Mouse (Mus musculus): ENCODE measurements around the gene Clca4a. TPM values are rescaled to one million over a fixed set of nuclear protein-coding genes. Genes with fewer than 3 reads are reported as not detected.
"Not testable (repeated sequence)": the region's sequence is repeated elsewhere in the genome, so short reads cannot be mapped to it uniquely, and the experiment has no call there.

Gene Clca4a
- total and polyA plus RNA-seq, 3 experiments = not detected

DNA sequence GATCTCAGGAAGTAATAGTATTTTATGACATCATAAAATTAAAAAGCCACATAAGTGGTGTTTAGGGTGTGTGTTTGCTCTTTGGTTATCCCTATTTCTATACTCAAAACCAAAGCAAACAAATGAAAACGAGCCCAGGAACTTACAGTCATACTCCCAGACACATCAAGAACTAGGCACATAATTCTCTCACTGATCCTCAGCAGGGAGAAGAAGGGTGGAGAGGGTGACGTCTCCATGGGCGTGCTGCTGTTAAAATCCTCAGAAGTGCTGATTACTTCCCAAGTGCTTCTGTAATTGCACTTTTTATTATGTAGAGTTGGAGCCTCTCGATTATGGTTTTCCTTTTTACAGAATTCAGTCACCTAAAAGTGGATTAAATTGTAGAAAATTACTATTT lies 8.8 kb downstream of the Clca4a start:
- Histone ChIP-seq H3K36me3 (replicated peaks) (no peaks in the 10 kb centered on the region), H3K9me3 (replicated peaks) (no peaks in the 10 kb centered on the region), H3K4me1 (ENCODE audit: insufficient read depth, low read depth, low read length) (no peaks in the 10 kb centered on the region), H3K27me3 (ENCODE audit: insufficient read depth, low read length) (no peaks in the 10 kb centered on the region), H3K4me3 (ENCODE audit: low read depth, low read length) (no peak overlapping the region)
- no peak for TF ChIP-seq TAL1 (conservative IDR thresholded peaks at IDR 0.05; ENCODE audit: low read depth, low read length)
- no peak for TF ChIP-seq POLR2AphosphoS5 (IDR thresholded peaks at IDR 0.05; ENCODE audit: insufficient replicate concordance, low read depth, low read length)
- no peak for TF ChIP-seq CTCF (IDR thresholded peaks at IDR 0.05; ENCODE audit: low read depth, low read length)
- no peak for TF ChIP-seq GATA2 (IDR thresholded peaks at IDR 0.05; ENCODE audit: borderline replicate concordance, low read depth, low read length)
- TF ChIP-seq GATA1 (IDR thresholded peaks at IDR 0.05; ENCODE audit: borderline replicate concordance, low read length) = no peak
- ATAC-seq (ENCODE audit: extremely low read depth, insufficient number of reproducible peaks, low FRiP score, poor library complexity, severe bottlenecking) = no peak
- DNase-seq (ENCODE audit: low spot score) = no peak

GRCm38 (mm10) chr3:144950829-144951228 lies 24.0 kb downstream of the Clca4a start:
- H3K9me3 ChIP-seq (replicated peaks) = no peaks in the 10 kb centered on the region
- H3K36me3 ChIP-seq (replicated peaks) = no peaks in the 10 kb centered on the region
- TF ChIP-seq CTCF (IDR thresholded peaks at IDR 0.05; ENCODE audit: low read depth, low read length) = no peak
- no peak for TF ChIP-seq GATA2 (IDR thresholded peaks at IDR 0.05; ENCODE audit: borderline replicate concordance, low read depth, low read length)
- no peak for TF ChIP-seq GATA1 (IDR thresholded peaks at IDR 0.05; ENCODE audit: borderline replicate concordance, low read length)
- TF ChIP-seq TAL1 (conservative IDR thresholded peaks at IDR 0.05; ENCODE audit: low read depth, low read length) = no peak
- no peak for TF ChIP-seq POLR2AphosphoS5 (IDR thresholded peaks at IDR 0.05; ENCODE audit: insufficient replicate concordance, low read depth, low read length)
- no peak for ATAC-seq (ENCODE audit: extremely low read depth, insufficient number of reproducible peaks, low FRiP score, poor library complexity, severe bottlenecking)
- no peak overlapping the region for H3K4me3 ChIP-seq (ENCODE audit: low read depth, low read length)
- H3K27me3 ChIP-seq (ENCODE audit: insufficient read depth, low read length) = no peaks in the 10 kb centered on the region
- H3K4me1 ChIP-seq (ENCODE audit: insufficient read depth, low read depth, low read length) = no peaks in the 10 kb centered on the region
- DNase-seq (ENCODE audit: low spot score) = no peak

DNA sequence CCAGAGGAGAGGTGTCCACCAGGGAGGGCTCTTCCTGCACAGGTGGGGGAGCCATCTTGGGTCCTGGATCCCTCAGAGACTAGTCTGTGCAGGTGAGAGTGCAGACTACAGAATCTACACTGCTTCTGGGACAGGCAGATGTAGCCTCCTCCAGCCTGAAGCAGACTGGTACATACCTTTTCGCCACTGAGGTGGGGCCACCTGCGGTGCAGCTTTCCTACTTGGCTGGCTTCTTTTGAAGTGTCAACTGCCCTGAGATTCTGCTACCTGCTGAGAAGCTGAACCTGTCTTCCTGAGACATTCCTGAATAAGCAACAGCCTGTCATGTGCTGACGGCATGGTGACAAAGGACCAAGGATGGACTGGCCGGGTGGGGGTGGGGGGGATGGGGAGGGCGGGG lies 27.5 kb downstream of the Clca4a start:
- H3K36me3 ChIP-seq (replicated peaks); ATAC-seq (ENCODE audit: extremely low read depth, insufficient number of reproducible peaks, low FRiP score, poor library complexity, severe bottlenecking); H3K4me1 ChIP-seq (ENCODE audit: insufficient read depth, low read depth, low read length); H3K4me3 ChIP-seq (ENCODE audit: low read depth, low read length); H3K9me3 ChIP-seq (replicated peaks); DNase-seq (ENCODE audit: low spot score); H3K27me3 ChIP-seq (ENCODE audit: insufficient read depth, low read length): not testable (repeated sequence)

DNA sequence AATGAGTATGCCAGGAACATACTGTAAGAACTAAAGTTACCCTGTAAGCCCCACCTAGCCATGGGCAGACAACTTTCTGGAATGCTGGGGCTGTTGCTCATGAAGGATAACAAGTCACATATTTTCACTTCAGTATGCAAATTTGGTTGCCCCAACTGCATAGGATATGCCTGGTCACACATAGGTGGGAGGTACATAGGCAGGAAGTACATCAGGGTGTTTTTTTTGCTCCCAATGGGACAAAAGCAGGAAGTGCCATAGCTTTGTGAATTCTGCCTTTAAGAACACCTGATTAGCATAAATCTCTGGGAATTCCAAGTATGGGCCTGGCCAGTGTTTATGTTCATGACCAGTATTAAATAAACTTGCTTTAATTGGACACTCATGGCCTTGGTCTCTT lies 41.2 kb downstream of the Clca4a start:
- not testable (repeated sequence) for ATAC-seq (ENCODE audit: extremely low read depth, insufficient number of reproducible peaks, low FRiP score, poor library complexity, severe bottlenecking); H3K4me3 ChIP-seq (ENCODE audit: low read depth, low read length)

DNA sequence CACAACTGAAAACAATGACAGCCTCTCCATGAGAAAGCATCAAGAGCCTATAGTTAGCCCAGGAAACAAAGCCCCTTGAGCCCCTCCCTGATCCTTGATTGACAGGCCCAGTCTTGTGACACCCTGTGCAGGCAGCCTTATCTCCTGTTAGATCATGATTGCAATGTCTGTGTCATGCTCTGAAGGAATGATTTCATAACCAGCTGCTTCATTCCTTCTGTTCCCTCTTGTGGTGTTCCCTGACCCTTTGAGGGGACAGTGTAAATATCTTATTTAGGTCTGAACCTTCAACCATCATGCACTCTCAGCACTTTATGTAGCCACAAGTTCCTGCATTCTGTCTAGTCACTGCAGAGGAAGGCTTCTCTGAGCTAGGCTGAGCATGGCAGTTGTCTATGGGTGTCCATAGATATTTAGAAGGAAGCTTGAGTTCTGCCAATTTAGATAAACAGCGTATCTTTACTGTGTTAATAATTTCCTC lies 41.8 kb downstream of the Clca4a start:
- Histone ChIP-seq H3K36me3 (replicated peaks) (no peaks in the 10 kb centered on the region), H3K4me1 (ENCODE audit: insufficient read depth, low read depth, low read length) (no peaks in the 10 kb centered on the region), H3K9me3 (replicated peaks) (no peaks in the 10 kb centered on the region), H3K4me3 (ENCODE audit: low read depth, low read length) (no peak overlapping the region), H3K27me3 (ENCODE audit: insufficient read depth, low read length) (no peaks in the 10 kb centered on the region)
- DNase-seq (ENCODE audit: low spot score) (no peak), ATAC-seq (ENCODE audit: extremely low read depth, insufficient number of reproducible peaks, low FRiP score, poor library complexity, severe bottlenecking) (peak; percentile 60)
- TF ChIP-seq GATA1 (IDR thresholded peaks at IDR 0.05; ENCODE audit: borderline replicate concordance, low read length) = no peak
- no peak for TF ChIP-seq POLR2AphosphoS5 (IDR thresholded peaks at IDR 0.05; ENCODE audit: insufficient replicate concordance, low read depth, low read length)
- no peak for TF ChIP-seq TAL1 (conservative IDR thresholded peaks at IDR 0.05; ENCODE audit: low read depth, low read length)
- TF ChIP-seq CTCF (IDR thresholded peaks at IDR 0.05; ENCODE audit: low read depth, low read length) = no peak
- no peak for TF ChIP-seq GATA2 (IDR thresholded peaks at IDR 0.05; ENCODE audit: borderline replicate concordance, low read depth, low read length)

More for the DNA sequence above, 41.2 kb downstream of the Clca4a start:
- H3K9me3 ChIP-seq (replicated peaks); DNase-seq (ENCODE audit: low spot score); H3K36me3 ChIP-seq (replicated peaks); H3K27me3 ChIP-seq (ENCODE audit: insufficient read depth, low read length); H3K4me1 ChIP-seq (ENCODE audit: insufficient read depth, low read depth, low read length): not testable (repeated sequence)

- DNase-seq (ENCODE audit: low spot score) (no peak), ATAC-seq (ENCODE audit: extremely low read depth, insufficient number of reproducible peaks, low FRiP score, poor library complexity, severe bottlenecking) (no peak)
- H3K4me1 ChIP-seq (ENCODE audit: insufficient read depth, low read depth, low read length) = no peaks in the 10 kb centered on the region
- no peaks in the 10 kb centered on the region for H3K9me3 ChIP-seq (replicated peaks)
- H3K27me3 ChIP-seq (ENCODE audit: insufficient read depth, low read length) = no peaks in the 10 kb centered on the region
- H3K36me3 ChIP-seq (replicated peaks) = no peaks in the 10 kb centered on the region
- TF ChIP-seq GATA2 (IDR thresholded peaks at IDR 0.05; ENCODE audit: borderline replicate concordance, low read depth, low read length) (no peak), POLR2AphosphoS5 (IDR thresholded peaks at IDR 0.05; ENCODE audit: insufficient replicate concordance, low read depth, low read length) (no peak), CTCF (IDR thresholded peaks at IDR 0.05; ENCODE audit: low read depth, low read length) (no peak), TAL1 (conservative IDR thresholded peaks at IDR 0.05; ENCODE audit: low read depth, low read length) (no peak), GATA1 (IDR thresholded peaks at IDR 0.05; ENCODE audit: borderline replicate concordance, low read length) (no peak)
- H3K4me3 ChIP-seq (ENCODE audit: low read depth, low read length) = no peak within 1 kb of the TSS
Measured at GRCm38 (mm10) chr3:144932335-144932734, 42.5 kb downstream of the Clca4a start, which contains the start of gene Clca4b. Gene Clca4b, minus strand, starts transcription at chr3:144932529.

DNA sequence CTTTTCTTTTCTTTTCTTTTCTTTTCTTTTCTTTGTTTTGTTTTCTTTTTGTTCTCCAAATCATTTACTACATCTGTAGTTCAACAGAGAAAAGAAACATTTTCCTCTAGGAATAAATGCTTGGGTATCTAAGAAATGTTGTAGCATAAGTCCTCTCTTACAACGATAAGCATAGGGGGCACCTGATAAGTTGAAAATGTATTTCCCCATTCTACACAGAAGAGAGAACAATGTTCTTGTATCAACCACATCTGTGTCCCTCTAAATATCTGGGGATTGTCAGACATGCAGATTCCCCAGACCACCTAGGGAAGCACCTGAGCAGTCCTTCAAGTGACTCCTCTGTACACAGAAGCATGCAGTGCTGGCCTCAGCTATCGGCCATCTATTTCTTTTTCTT lies 60.8 kb downstream of the Clca4a start:
- Histone ChIP-seq H3K4me1 (ENCODE audit: insufficient read depth, low read depth, low read length) (no peaks in the 10 kb centered on the region), H3K9me3 (replicated peaks) (no peaks in the 10 kb centered on the region), H3K27me3 (ENCODE audit: insufficient read depth, low read length) (no peaks in the 10 kb centered on the region), H3K4me3 (ENCODE audit: low read depth, low read length) (no peak overlapping the region), H3K36me3 (replicated peaks) (no peaks in the 10 kb centered on the region)
- TF ChIP-seq CTCF (IDR thresholded peaks at IDR 0.05; ENCODE audit: low read depth, low read length) (no peak), POLR2AphosphoS5 (IDR thresholded peaks at IDR 0.05; ENCODE audit: insufficient replicate concordance, low read depth, low read length) (no peak), GATA2 (IDR thresholded peaks at IDR 0.05; ENCODE audit: borderline replicate concordance, low read depth, low read length) (no peak), GATA1 (IDR thresholded peaks at IDR 0.05; ENCODE audit: borderline replicate concordance, low read length) (no peak), TAL1 (conservative IDR thresholded peaks at IDR 0.05; ENCODE audit: low read depth, low read length) (no peak)
- no peak for ATAC-seq (ENCODE audit: extremely low read depth, insufficient number of reproducible peaks, low FRiP score, poor library complexity, severe bottlenecking)
- no peak for DNase-seq (ENCODE audit: low spot score)

Other genes starting within 250 kb of the Clca4a start
- 61.1 and 62.3 TPM in 2 replicates for gene Clca3a1, start 214.1 kb downstream of the Clca4a start, total RNA-seq (2014; fragmentation: Nextera tagmentation)
- 19.8 and 21.0 TPM in 2 replicates for gene Clca3a1, start 214.1 kb downstream of the Clca4a start, total RNA-seq (2017)
- 1.2 and 1.8 TPM in 2 replicates for gene Clca3a1, start 214.1 kb downstream of the Clca4a start, polyA plus RNA-seq (2012)
- 1.7 TPM in 1 of 2 replicates, not detected in the other for gene Clca3a2, start 155.6 kb downstream of the Clca4a start, total RNA-seq (2014; fragmentation: Nextera tagmentation)
- gene Clca3a2, start 155.6 kb downstream of the Clca4a start, total RNA-seq (2017) = 0.05 and 0.41 TPM in 2 replicates
- gene Clca3a2, start 155.6 kb downstream of the Clca4a start, polyA plus RNA-seq (2012) = not detected in 2 replicates
- gene Clca3b, start 125.7 kb downstream of the Clca4a start, total RNA-seq (2014; fragmentation: Nextera tagmentation) = not detected in 2 replicates
- gene Clca3b, start 125.7 kb downstream of the Clca4a start, total RNA-seq (2017) = 0.05 TPM in 1 of 2 replicates, not detected in the other
- not detected in 2 replicates for gene Clca3b, start 125.7 kb downstream of the Clca4a start, polyA plus RNA-seq (2012)
- gene Clca4b, start 42.5 kb downstream of the Clca4a start, total RNA-seq (2014; fragmentation: Nextera tagmentation) = not detected in 2 replicates
- 0.06 TPM in 1 of 2 replicates, not detected in the other for gene Clca4b, start 42.5 kb downstream of the Clca4a start, total RNA-seq (2017)
- not detected in 2 replicates for gene Clca4b, start 42.5 kb downstream of the Clca4a start, polyA plus RNA-seq (2012)
- gene Clca1, start 57.7 kb upstream of the Clca4a start, total RNA-seq (2014; fragmentation: Nextera tagmentation) = 4.6 TPM in 1 of 2 replicates, not detected in the other
- gene Clca1, start 57.7 kb upstream of the Clca4a start, total RNA-seq (2017) = 0.27 TPM in 1 of 2 replicates, not detected in the other
- not detected in 2 replicates for gene Clca1, start 57.7 kb upstream of the Clca4a start, polyA plus RNA-seq (2012)
- gene Clca2, start 124.4 kb upstream of the Clca4a start, total RNA-seq (2014; fragmentation: Nextera tagmentation) = not detected in 2 replicates
- gene Clca2, start 124.4 kb upstream of the Clca4a start, total RNA-seq (2017) = 0.05 TPM in 1 of 2 replicates, not detected in the other
- gene Clca2, start 124.4 kb upstream of the Clca4a start, polyA plus RNA-seq (2012) = not detected in 2 replicates
- gene Odf2l, start 143.5 kb upstream of the Clca4a start, total RNA-seq (2014; fragmentation: Nextera tagmentation) = 91.1 and 103 TPM in 2 replicates
- gene Odf2l, start 143.5 kb upstream of the Clca4a start, total RNA-seq (2017) = 37.8 and 43.0 TPM in 2 replicates
- gene Odf2l, start 143.5 kb upstream of the Clca4a start, polyA plus RNA-seq (2012) = 3.8 and 4.2 TPM in 2 replicates

Measured in G1E (cell line).